Mouse (Mus musculus): ENCODE data around the gene Srsf12. TPM values are rescaled to one million over a fixed set of nuclear protein-coding genes. Genes with fewer than 3 reads are reported as not detected.

Srsf12 gene
- polyA plus RNA-seq, 1 experiment from 2014 or later = not detected

GRCm38 (mm10) chr4:33264979-33265726, 56.4 kb downstream of the Srsf12 start:
- H3K36me3 ChIP-seq (ENCODE audit: inconsistent target) = no peaks in the 10 kb centered on the region
- no peak overlapping the region for H3K27ac ChIP-seq
- WGBS (ENCODE audit: missing documents) = 56% methylated on average over 11 of the region's 11 CpGs
- no peaks in the 10 kb centered on the region for H3K79me2 ChIP-seq (ENCODE audit: inconsistent target)
- no peak overlapping the region for H3K4me3 ChIP-seq (ENCODE audit: inconsistent target)

DNA sequence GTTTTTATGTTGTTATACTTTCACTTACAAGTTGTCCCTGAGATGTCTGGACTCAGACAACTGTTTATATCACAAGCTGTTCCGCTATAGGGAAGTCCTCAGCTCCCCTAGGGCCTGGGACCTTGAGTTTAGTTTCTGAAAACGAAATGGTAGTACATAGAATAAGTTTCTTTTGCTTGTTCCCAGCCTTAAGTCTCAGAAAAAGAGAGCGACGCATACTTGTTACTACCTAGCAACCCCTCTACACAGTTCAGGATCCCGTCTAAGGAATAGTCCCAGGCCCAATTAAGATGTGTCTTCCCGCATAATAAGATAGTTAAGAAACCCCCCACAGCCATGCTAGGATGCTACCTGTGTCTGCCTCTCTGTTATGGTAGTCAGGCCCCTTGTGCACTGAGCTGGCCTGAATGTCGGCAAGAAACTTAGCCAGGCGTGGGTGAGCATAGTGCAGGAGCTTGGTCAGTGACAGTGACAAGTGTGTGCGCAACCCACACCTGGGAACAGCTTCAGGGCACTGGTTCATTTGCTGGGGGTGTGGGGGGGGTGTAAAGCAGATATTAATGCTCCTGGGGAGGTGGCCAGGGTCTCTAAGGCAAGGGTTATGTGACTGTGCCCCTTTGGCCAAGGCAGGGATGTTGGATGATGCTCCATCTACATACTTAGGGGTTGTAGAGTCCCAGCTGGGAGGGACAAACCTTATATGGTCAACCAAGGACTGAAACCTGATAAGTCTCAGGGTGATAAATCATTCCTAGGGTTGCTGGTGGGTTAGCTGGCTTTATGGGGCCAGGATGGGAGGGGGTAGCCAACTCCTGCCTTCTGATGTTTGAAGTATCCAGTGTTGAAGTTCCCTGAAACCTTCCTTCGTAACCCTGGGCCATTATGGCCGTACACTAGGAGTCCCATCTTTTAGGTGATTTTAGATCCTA, 61.9 kb downstream of the Srsf12 start:
- Histone ChIP-seq H3K36me3 (ENCODE audit: inconsistent target) (no peaks in the 10 kb centered on the region), H3K79me2 (ENCODE audit: inconsistent target) (no peaks in the 10 kb centered on the region), H3K4me3 (ENCODE audit: inconsistent target) (no peak overlapping the region), H3K27ac (no peak overlapping the region)
- 96% methylated on average over 10 of the region's 11 CpGs for WGBS (ENCODE audit: missing documents)

DNA sequence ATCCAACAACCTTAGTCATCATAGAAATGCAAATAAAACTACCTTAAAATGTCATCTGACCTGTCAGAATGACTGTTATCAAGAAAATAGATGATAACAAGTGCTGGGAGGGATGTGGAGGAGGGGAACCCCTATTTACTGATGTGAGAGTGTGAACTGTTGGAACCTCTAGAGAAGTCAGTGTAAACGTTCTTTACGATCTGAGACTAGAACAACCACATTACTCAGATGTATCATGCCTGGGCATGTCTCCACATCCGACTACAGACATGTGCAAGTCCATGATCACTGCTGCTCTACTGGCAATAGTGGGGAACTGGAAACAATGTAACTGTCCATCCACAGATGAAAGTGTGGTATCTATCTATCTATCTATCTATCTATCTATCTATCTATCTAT, 64.6 kb downstream of the Srsf12 start:
- 82% methylated on average over 3 of the region's 3 CpGs for WGBS (ENCODE audit: missing documents)
- H3K79me2 ChIP-seq (ENCODE audit: inconsistent target) = no peaks in the 10 kb centered on the region
- H3K4me3 ChIP-seq (ENCODE audit: inconsistent target) = no peak overlapping the region
- no peak overlapping the region for H3K27ac ChIP-seq
- H3K36me3 ChIP-seq (ENCODE audit: inconsistent target) = no peaks in the 10 kb centered on the region

- H3K27ac ChIP-seq = no peak overlapping the region
- H3K36me3 ChIP-seq (ENCODE audit: inconsistent target) = no peaks in the 10 kb centered on the region
- no peak overlapping the region for H3K4me3 ChIP-seq (ENCODE audit: inconsistent target)
- WGBS (ENCODE audit: missing documents) = 87% methylated on average over 3 of the region's 3 CpGs
- H3K79me2 ChIP-seq (ENCODE audit: inconsistent target) = no peaks in the 10 kb centered on the region
These were observed 73.3 kb downstream of the Srsf12 start for GRCm38 (mm10) chr4:33281891-33282685.

Other genes with a start within 250 kb of the Srsf12 start
- 17.5 to 41.3 TPM (median 29.9 TPM) in 3 replicates for gene Rragd, start 226.0 kb upstream of the Srsf12 start, polyA plus RNA-seq (2018)
- 35.4 to 52.2 TPM (median 51.3 TPM) in 3 replicates for gene Ube2j1, start 177.6 kb upstream of the Srsf12 start, polyA plus RNA-seq (2018)
- not detected in 3 replicates for gene Gabrr2, start 146.0 kb upstream of the Srsf12 start, polyA plus RNA-seq (2018)
- gene Gabrr1, start 76.5 kb upstream of the Srsf12 start, polyA plus RNA-seq (2018) = not detected in 3 replicates
- gene Pm20d2, start 19.3 kb upstream of the Srsf12 start, polyA plus RNA-seq (2018) = not detected in 3 replicates
- gene Pnrc1, start 81.2 kb downstream of the Srsf12 start, polyA plus RNA-seq (2018) = 31.2 to 182 TPM (median 101 TPM) in 3 replicates
- 16.2 to 28.7 TPM (median 25.3 TPM) in 3 replicates for gene Rngtt, start 101.3 kb downstream of the Srsf12 start, polyA plus RNA-seq (2018)